Mouse (Mus musculus) megakaryocyte, embryonic 14.5 days (primary cell): ENCODE data around the gene Surf4.

ENCODE experiments used
- FLI1 ChIP-seq: IDR thresholded peaks from 2 replicates; pipeline ENCODE4 v1.6.1; 2012; ENCODE audit warnings: low read length, inconsistent platforms, mixed read lengths
- GATA1 ChIP-seq: IDR thresholded peaks from 3 replicates; pipeline ENCODE4 v1.6.1; 2012; ENCODE audit warnings: mixed read lengths, low read length, inconsistent platforms, borderline replicate concordance

GRCm38 (mm10) chr2:26933304-26934055 lies at the start of gene Surf4, which contains the start of gene Stkld1:
- TF ChIP-seq GATA1 = no peak
- TF ChIP-seq FLI1 = no peak
